Mouse (Mus musculus) thymus, postnatal 14 days (tissue): ENCODE measurements around the gene Dmbx1.

Experiments
- DNase-seq: peaks from one replicate; pipeline ENCODE4 v3.0.0; 2021

Gene Dmbx1

DNA sequence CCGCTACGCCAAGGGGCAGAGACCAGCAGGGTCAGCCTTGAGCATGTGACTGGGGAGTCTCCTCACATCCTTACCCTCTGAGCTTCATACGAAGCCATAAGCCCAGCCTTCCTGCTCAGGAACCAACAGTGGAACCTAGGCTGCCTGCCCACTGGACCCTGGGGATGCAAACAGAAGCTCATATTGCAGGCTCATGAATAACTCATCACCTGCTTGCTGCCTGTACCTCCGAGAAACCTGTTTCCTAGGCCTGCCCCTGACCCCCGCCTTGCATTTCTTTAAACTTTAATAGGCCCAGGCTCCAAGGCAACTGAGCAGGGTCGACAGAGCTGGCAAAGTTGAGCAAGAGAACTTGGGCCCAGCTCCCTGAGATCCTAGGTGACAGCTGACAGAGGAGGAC lies 55.7 kb downstream of the Dmbx1 start, which contains the start of gene Kncn:
Kncn (plus strand) TSS at position 379 of the 400 bp plus-strand sequence.
- DNase-seq = no peak

DNA sequence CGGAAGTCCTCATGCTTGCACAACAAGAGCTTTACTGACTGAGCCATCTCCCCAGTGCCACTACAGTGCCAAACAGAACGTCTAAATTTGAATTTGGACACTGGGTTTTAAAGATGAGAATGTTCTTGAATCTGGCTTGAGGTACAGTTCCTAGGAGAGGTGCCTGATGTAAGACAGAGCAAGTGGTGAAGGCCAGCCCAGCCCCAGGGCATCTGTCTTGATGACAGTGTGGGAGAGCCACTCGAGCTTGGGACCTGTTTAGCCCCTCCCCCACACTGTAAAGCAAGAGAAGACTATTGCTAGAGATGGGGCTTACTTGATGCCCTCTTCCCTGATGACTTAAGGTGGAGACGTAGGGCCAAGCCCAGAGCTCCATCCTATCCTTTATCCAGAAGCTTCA lies 57.5 kb downstream of the Dmbx1 start:
- DNase-seq = no peak

DNA sequence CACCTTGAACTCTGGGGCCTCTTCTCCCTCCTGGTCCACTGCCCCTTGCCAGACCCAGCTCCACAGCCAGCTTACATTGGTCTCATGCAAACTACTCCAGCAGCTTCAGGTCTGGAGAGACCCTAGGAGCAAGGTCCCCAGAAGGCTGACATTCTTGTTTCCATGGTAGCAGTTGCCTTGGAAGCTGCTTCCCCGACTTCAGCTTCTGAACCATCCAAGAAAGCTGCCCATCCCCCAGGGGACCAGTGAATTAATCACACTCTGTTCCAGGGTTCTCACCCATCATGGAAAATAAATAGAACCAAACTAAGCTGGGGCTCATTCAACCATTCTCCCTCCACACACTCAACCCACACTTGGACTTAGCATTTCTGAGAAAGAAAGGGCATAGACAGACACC lies 58.5 kb downstream of the Dmbx1 start:
- no peak for DNase-seq

DNA sequence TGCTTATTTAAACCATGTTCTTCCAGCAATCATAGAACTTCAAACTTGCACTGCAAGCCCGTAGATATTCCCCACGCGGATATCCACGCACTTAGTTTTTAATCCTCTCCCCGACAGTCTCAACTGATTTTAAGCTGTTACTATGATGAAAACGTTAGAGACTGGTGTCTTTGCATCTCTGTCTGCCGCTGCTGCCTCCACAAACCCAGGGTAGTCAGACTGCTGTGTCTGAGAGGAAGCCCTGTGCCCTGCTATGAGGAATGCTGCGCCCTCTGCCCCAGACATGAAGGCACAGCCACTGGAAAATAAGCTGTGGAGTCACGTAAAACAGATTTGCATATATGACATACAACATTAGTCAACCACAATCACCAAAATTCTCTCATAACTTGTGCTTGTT lies 60.9 kb downstream of the Dmbx1 start:
- DNase-seq = no peak

DNA sequence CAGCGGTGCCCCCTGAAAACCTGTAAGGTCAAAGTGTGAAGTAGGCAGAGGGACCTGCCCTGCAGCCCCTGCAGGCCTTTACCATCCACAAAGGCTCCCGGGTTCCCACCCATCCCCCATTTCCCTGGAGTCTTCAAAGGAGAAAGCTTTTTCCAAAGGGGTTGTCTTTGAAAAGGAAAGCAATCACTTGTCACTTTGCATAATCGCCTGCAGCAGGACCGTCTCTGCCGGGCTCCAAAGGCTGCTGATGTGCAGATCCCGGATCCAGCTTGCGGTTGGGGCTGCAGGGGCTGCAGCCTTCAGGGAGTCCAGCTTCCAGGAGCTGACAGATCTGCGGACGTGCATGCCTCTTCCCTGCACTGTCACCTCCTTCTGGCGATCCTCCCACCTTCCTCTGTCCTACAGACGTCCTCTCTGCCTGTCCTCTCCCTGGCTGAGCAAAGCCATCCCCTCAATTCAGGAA lies 61.5 kb downstream of the Dmbx1 start:
- no peak for DNase-seq

DNA sequence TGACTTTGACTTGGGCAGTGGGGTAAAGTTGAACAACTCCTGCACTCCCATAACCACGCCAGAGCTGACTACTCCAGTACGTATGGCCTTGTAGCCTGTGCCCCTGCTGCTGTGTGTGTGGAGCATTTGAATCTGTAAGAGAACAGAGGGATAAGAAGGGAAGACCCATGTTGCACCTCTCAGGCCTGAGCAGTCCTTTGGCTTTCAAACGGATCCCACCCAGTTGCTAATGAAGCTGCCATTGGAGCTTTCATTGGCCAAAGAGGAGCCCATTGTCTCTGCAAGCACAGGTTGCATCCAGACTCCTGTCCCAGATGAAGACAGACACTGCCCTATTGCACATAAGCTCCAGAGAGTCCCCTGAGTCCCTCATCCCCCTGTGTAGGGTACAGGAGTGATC lies 66.5 kb downstream of the Dmbx1 start:
- no peak for DNase-seq

DNA sequence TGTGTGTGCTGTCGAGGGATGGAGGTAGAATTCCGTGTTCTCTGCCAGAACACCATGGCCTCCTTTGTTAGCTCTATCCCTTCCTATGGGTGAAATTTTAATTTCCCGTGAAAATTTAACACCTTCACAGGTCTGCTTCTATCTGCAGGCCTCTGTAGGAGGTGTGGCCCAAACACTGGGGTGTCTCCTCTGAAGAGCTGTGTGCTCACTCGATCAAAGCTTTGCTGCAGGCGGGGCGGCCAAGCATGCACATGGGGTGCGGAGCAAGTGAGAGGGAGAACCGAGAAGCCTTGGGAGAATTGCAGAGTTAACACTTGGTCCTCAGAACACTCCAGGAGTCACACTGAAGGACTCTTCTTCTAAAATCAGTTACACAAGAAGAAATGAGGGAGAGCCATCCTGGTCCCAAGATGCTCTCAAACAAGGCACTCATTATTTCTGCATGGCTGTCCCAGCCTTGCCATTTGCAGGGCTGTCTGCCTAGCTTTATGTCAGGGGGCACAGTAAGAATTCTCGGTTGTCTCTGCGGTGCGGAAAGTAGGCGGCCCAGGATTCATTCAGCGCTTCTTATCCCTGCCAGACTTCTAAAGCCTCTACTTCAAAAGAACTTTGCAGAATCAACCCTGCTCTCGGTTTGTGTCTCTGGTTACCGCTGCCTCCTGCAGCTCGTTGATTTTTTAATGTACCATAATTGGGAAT lies 70.1 kb downstream of the Dmbx1 start:
- no peak for DNase-seq
